Mouse (Mus musculus) small intestine, adult 2 months (tissue): ENCODE measurements at regions not wholly inside any gene's neighbourhood (a gene's known extent, or its start where the extent isn't known, plus 50 kb on each side); places are given as distances from the start of the nearest gene placed in this dataset.
"Not testable (repeated sequence)": the region's sequence is repeated elsewhere in the genome, so short reads cannot be mapped to it uniquely, and the experiment has no call there.

Experiments
- H3K27ac ChIP-seq: fragments of 200-500 bp; 2 replicates; pipeline ENCODE4 v1.5.1; 2012; ENCODE audit warnings: low read depth, low read length, control low read depth, inconsistent platforms; ENCODE audit not compliant: insufficient read depth
- H3K27me3 ChIP-seq: fragments of 200-500 bp; 2 replicates; pipeline ENCODE4 v1.6.1; 2012; ENCODE audit warnings: mild to moderate bottlenecking, moderate library complexity, low read length, inconsistent platforms; ENCODE audit not compliant: control insufficient read depth, insufficient read depth
- H3K36me3 ChIP-seq: fragments of 200-500 bp; 2 replicates; pipeline ENCODE4 v1.6.1; 2012; ENCODE audit warnings: mild to moderate bottlenecking, low read length, control low read depth, inconsistent platforms; ENCODE audit not compliant: control insufficient read depth, insufficient read depth
- H3K4me1 ChIP-seq: fragments of 200-500 bp; 2 replicates; pipeline ENCODE4 v1.6.1; 2012; ENCODE audit warnings: low read length, inconsistent platforms, mixed read lengths; ENCODE audit not compliant: control insufficient read depth, insufficient read depth, insufficient read length
- H3K4me3 ChIP-seq: fragments of 200-500 bp; 2 replicates; pipeline ENCODE4 v1.5.1; 2012; ENCODE audit warnings: low read depth, mild to moderate bottlenecking, control low read depth, inconsistent platforms, low read length, moderate library complexity
- CTCF ChIP-seq: fragments of 200-500 bp; IDR thresholded peaks from 2 replicates; pipeline ENCODE4 v1.5.1; 2012; ENCODE audit warnings: low read depth, mild to moderate bottlenecking, control low read depth, inconsistent platforms, low read length, moderate library complexity, mixed read lengths; ENCODE audit not compliant: insufficient replicate concordance, insufficient read length; ENCODE audit errors: extremely low read depth
- POLR2A ChIP-seq: fragments of 200-500 bp; IDR thresholded peaks from 2 replicates; pipeline ENCODE4 v1.6.1; 2012; ENCODE audit warnings: low read depth, mild to moderate bottlenecking, control low read depth, inconsistent platforms, low read length, moderate library complexity
- WGBS: fragments of 180-500 bp; shearing (Covaris S2); methylation state at CpG from one replicate; pipeline ENCODE4 v1.1.7; 2018; 5-methylcytosine and 5-hydroxymethylcytosine counted together

DNA sequence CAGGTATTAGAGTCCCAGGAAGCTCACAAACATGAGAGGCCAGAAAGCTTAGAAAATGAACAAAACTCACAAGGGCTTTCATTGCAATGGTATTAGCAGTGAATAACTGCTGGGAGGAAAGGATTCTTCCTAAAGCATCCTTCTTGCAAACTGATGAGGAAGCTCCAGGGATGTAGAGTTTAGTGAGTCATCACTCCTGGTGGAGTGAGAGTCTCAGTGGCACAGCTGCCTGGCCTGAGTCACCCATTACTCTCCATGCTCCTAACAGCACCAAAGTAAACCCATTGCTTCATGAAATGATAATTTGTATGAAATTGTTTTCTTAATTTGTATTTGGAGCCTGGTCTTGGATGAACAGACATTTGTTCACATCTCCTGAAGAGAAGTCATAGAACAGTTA, 245.1 kb upstream of the Tmprss15 start:
- Histone ChIP-seq H3K4me3 (no peak overlapping the region), H3K36me3 (no peaks in the 10 kb centered on the region), H3K27ac (no peak overlapping the region), H3K27me3 (no peaks in the 10 kb centered on the region), H3K4me1 (no peaks in the 10 kb centered on the region)
- no peak for TF ChIP-seq POLR2A

DNA sequence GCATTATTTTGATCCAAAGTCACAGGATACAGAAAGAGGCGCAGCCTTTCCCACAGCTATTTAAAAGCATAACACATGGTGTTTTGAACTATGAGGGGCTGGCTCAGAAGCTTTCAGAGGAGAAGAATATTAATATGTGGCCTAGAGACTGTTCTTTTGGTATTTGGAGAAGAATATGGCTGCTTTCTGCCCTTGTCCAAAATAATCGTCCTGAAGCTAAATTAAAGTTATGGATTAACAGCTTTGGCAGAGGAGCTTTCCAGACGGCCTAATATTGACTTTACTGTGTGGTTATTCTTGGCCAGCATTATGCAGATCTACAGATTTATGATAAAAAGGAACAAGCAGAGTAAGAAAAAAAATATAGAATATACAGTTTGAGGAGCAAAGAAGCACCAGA, 222.4 kb upstream of the Tmprss15 start:
- no peak for TF ChIP-seq POLR2A
- TF ChIP-seq CTCF, result no peak
- no peaks in the 10 kb centered on the region for H3K36me3 ChIP-seq
- WGBS, result 71% methylated on average over 3 of the region's 3 CpGs
- no peaks in the 10 kb centered on the region for H3K27me3 ChIP-seq
- no peak overlapping the region for H3K27ac ChIP-seq
- H3K4me1 ChIP-seq, result no peaks in the 10 kb centered on the region
- no peak overlapping the region for H3K4me3 ChIP-seq

DNA sequence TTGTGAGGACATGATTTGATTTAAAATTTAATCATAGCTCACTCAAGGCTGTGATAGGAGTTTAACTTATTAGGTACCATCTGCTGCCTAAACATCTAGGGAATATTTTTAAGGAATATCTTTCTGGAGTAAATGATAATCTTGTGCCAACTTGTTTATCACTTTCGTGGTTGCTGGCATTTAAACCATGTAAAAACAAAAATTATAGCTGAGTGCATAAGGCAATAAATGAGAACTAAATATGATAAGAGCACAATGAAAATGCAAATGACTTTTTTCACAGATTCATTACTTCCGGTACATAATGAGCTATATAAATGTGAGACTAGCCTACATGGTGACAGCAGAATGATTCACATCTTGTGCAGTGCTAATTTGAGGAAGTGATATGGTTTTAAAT, 221.8 kb upstream of the Tmprss15 start:
- H3K4me1 ChIP-seq, result no peaks in the 10 kb centered on the region
- no peaks in the 10 kb centered on the region for H3K36me3 ChIP-seq
- no peak overlapping the region for H3K4me3 ChIP-seq
- 51% methylated on average over 2 of the region's 2 CpGs for WGBS
- TF ChIP-seq CTCF, result no peak
- TF ChIP-seq POLR2A, result no peak
- H3K27ac ChIP-seq, result no peak overlapping the region
- H3K27me3 ChIP-seq, result no peaks in the 10 kb centered on the region

DNA sequence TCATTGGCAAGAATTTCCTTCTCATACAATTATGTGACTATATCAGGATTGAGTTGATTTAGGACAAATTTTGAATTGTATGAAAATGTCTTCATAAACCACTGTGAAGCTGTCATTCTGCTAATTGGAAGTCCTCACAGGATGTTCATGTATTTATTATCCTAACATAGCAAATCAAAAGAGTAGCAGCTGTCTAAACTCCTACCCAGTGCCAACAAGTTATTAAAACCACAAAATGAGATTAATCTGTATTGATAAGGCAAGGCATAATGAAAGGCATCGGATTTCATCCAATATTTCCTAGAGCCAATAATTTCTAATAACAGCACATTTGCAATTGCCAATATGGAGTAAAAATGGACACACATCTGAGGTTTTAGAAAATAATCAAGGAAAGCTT, 217.6 kb upstream of the Tmprss15 start:
- Histone ChIP-seq H3K27me3 (no peaks in the 10 kb centered on the region), H3K4me1 (no peaks in the 10 kb centered on the region), H3K4me3 (no peak overlapping the region), H3K36me3 (no peaks in the 10 kb centered on the region), H3K27ac (no peak overlapping the region)
- 87% methylated on average over 1 of the region's 1 CpGs for WGBS
- TF ChIP-seq CTCF (no peak), POLR2A (no peak)

DNA sequence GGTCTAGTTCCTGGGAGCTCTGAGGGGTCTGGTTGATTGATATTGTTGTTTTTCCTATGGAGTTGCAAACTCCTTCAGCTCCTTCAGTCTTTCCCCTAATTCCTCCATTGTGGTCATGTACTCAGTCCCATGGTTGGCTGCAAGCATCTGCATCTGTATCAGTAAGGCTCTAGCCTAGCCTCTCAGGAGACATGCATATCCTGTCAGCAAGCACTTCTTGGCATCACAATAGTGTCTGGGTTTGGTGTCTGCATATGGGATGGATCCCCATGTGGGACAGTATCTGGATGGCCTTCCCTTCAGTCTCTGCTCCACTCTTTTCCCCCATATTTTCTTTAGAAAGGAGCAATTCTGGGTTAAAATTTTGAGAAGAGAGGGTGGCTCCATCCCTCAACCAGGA, 205.7 kb upstream of the Tmprss15 start:
- H3K4me3 ChIP-seq, H3K27me3 ChIP-seq, H3K36me3 ChIP-seq, H3K4me1 ChIP-seq, H3K27ac ChIP-seq: not testable (repeated sequence)

DNA sequence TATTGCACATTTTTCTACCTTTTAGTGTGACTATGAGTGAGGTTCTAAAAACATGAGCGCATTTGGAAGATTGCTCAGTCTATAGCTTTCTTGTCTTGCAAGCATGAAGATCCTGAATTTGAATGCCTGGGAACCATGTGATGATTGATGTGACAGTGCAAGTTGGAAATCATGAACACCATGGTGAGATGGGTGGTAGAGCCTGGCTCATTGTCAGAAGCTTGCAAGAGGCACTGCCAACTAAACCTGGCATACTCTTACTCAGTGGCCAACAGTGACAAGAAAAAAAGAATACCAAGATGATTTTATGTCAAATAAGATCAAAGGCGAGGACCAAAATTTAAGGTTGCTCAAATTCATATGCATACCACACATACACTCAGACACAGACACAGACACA, 188.1 kb upstream of the Tmprss15 start:
- H3K4me1 ChIP-seq, result no peaks in the 10 kb centered on the region
- H3K27me3 ChIP-seq, result no peaks in the 10 kb centered on the region
- H3K4me3 ChIP-seq, result no peak overlapping the region
- no peak for TF ChIP-seq CTCF
- TF ChIP-seq POLR2A, result no peak
- H3K27ac ChIP-seq, result no peak overlapping the region
- no peaks in the 10 kb centered on the region for H3K36me3 ChIP-seq
- 80% methylated on average over 2 of the region's 2 CpGs for WGBS

DNA sequence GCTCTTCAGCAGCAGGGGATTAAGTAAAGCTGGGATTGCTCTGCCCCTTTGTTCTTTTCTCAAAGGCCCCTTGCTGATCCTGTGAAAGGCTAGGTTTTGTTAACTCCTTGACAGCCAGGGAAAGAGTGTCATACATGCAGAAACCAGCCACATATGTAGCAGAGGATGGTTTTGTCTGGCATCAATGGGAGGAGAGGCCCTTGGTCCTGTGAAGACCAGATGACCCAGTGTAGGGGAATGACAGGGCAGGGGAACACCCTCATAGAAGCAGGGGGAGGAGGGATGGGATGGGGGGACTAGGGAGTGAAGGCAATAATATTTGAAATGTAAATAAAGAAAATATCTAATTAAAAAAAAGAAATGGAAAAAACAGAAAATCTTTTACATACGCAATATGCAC, 165.6 kb upstream of the Tmprss15 start:
- 95% methylated on average over 1 of the region's 1 CpGs for WGBS
- no peaks in the 10 kb centered on the region for H3K27me3 ChIP-seq
- TF ChIP-seq CTCF (no peak), POLR2A (no peak)
- H3K36me3 ChIP-seq, result no peaks in the 10 kb centered on the region
- no peak overlapping the region for H3K4me3 ChIP-seq
- H3K27ac ChIP-seq, result no peak overlapping the region
- H3K4me1 ChIP-seq, result no peaks in the 10 kb centered on the region

DNA sequence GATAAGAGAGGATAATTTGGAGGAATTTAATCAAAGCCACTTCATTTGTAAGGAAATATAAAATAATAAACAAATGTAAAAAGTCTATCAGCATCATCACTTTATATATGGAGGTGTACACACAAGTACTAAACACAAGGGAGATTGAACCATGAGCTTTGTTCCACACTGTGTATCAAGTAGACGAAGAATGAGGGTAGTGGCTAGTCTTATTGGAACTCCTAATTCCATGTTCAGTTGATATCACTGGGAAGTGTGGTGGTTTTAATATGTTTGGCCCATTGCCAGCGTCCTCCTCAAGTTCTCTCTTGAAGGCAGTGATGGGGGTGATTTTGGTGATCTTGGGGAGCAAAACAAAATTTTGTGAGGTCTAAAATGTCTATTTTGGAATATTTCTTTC, 165.2 kb upstream of the Tmprss15 start:
- WGBS, result 57% methylated on average over 2 of the region's 2 CpGs
- TF ChIP-seq POLR2A (no peak), CTCF (no peak)
- H3K27ac ChIP-seq, result no peak overlapping the region

More for the DNA sequence above, 165.2 kb upstream of the Tmprss15 start:
- no peaks in the 10 kb centered on the region for H3K4me1 ChIP-seq
- no peaks in the 10 kb centered on the region for H3K36me3 ChIP-seq
- H3K4me3 ChIP-seq, result no peak overlapping the region
- no peaks in the 10 kb centered on the region for H3K27me3 ChIP-seq
